Comparison of ENCODE assay signal across 18 mouse cellular contexts in genomic region chr2:38682209-38682608, GRCm38 (mm10). TPM values are rescaled to one million over a fixed set of nuclear protein-coding genes. Genes with fewer than 3 reads are reported as not detected.
"Had no signal": no experiment of that assay in that cellular context is flagged by ENCODE, and none has a peak within 500 bp of the region (broad histone marks: within the 10 kb centered on the region; RNA-seq: fewer than 3 reads in every experiment).

No protein-coding gene starts in this region.

- H3K9ac ChIP-seq: lung, embryonic 14.5 days; midbrain, embryonic 12.5 days; neural tube, embryonic 12.5 days; stomach, embryonic 15.5 days had no signal

- ATAC-seq: midbrain, embryonic 16.5 days had no signal

- H3K27ac ChIP-seq: midbrain, embryonic 10.5 days; midbrain, embryonic 12.5 days; neural tube, embryonic 12.5 days; stomach, embryonic 15.5 days; stomach, postnatal 0 days had no signal

- H3K27me3 ChIP-seq: stomach, embryonic 15.5 days had no signal

- H3K4me3 ChIP-seq: midbrain, embryonic 10.5 days; midbrain, embryonic 12.5 days; neural tube, embryonic 12.5 days; stomach, embryonic 15.5 days had no signal

- H3K4me1 ChIP-seq: neural tube, embryonic 12.5 days; stomach, embryonic 15.5 days had no signal

- H3K4me2 ChIP-seq: lung, embryonic 14.5 days; midbrain, embryonic 12.5 days; neural tube, embryonic 12.5 days; stomach, embryonic 15.5 days had no signal

- H3K36me3 ChIP-seq: midbrain, embryonic 10.5 days; midbrain, embryonic 12.5 days; neural tube, embryonic 12.5 days; stomach, embryonic 15.5 days had no signal

- H3K9me3 ChIP-seq: midbrain, embryonic 10.5 days; midbrain, embryonic 12.5 days; neural tube, embryonic 12.5 days; stomach, embryonic 15.5 days had no signal

- DNase-seq: lung, adult 18-20 months; lung, embryonic 14.5 days; lung, postnatal 10 days; lung, postnatal 4 days; right cerebral cortex, postnatal 14 days; thymus, adult 18-20 months; thymus, postnatal 14 days; thymus, postnatal 36 days had no signal

RNA-seq across cellular contexts. Expression of gene Nr5a1, which starts 32.1 kb away (rescaled TPM):
- total RNA-seq: megakaryocyte, adult 5-6 weeks; megakaryocyte-erythroid progenitor cell, adult 5-6 weeks; neutrophil, adult 5-6 weeks had no signal
- polyA plus RNA-seq: neural tube, embryonic 14.5 days had no signal
